Mouse (Mus musculus): ENCODE measurements around the gene Thbs1. TPM values are rescaled to one million over a fixed set of nuclear protein-coding genes. Genes with fewer than 3 reads are reported as not detected.
"Not testable (repeated sequence)": the region's sequence is repeated elsewhere in the genome, so short reads cannot be mapped to it uniquely, and the experiment has no call there.

The Thbs1 gene
- polyA plus RNA-seq, 1 experiment from 2014 or later = 78.6 TPM

DNA sequence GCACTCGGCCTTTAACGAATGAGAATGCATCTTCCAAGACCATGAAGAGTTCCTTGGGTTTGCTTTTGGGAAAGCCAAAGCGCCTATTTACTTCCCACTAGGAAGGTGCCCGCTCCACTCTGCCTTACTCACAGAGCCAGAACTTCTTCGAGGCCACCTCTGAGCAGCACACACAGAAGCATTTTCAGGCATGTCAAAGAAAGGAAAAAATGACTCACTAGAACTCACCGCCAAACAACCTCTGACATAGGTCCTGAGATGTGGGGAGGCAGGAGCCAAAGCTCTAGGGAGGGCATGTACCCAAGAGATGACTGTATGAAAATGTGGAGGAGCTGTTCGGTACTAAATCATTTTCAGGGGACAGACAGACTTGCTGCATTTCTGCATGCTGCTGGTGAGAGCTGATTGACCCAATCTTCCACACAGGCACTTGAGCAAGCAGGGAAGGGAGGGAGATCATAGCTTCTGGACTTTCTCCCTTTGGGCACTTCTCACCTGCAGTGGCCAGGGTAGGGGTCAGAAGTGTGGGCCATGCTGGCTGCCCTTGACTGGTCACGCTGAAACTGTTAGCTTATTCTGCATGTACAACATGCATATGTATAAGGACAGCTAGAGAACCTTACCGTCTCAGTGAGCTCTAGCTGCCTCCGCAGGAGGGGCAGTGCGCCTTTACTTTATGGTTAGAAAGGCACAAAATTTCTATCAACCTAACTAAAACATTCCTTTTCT lies 13.7 kb downstream of the Thbs1 start:
- Histone ChIP-seq H3K4me2 (no peak overlapping the region), H3K9me3 (replicated peaks) (no peaks in the 10 kb centered on the region), H3K27ac (no peak overlapping the region), H3K9ac (no peak overlapping the region), H3K36me3 (peaks cover 7% of the 10 kb centered on the region; the same call in 1 of the 2 replicates), H3K4me1 (no peaks in the 10 kb centered on the region), H3K27me3 (replicated peaks) (no peaks in the 10 kb centered on the region), H3K4me3 (no peak overlapping the region)
- ATAC-seq = no peak
- 67% methylated on average over 11 of the region's 11 CpGs for WGBS (ENCODE audit: insufficient replicate concordance)

- Histone ChIP-seq H3K27ac (no peak overlapping the region), H3K4me2 (no peak overlapping the region), H3K27me3 (replicated peaks) (no peaks in the 10 kb centered on the region), H3K36me3 (peaks cover 3% of the 10 kb centered on the region; the same call in 1 of the 2 replicates), H3K4me3 (no peak overlapping the region), H3K9me3 (replicated peaks) (no peaks in the 10 kb centered on the region), H3K9ac (no peak overlapping the region), H3K4me1 (no peaks in the 10 kb centered on the region)
- ATAC-seq = no peak
- 63% methylated on average over 7 of the region's 7 CpGs for WGBS (ENCODE audit: insufficient replicate concordance)
Measured at GRCm38 (mm10) chr2:118125943-118126470, 14.3 kb downstream of the Thbs1 start.

DNA sequence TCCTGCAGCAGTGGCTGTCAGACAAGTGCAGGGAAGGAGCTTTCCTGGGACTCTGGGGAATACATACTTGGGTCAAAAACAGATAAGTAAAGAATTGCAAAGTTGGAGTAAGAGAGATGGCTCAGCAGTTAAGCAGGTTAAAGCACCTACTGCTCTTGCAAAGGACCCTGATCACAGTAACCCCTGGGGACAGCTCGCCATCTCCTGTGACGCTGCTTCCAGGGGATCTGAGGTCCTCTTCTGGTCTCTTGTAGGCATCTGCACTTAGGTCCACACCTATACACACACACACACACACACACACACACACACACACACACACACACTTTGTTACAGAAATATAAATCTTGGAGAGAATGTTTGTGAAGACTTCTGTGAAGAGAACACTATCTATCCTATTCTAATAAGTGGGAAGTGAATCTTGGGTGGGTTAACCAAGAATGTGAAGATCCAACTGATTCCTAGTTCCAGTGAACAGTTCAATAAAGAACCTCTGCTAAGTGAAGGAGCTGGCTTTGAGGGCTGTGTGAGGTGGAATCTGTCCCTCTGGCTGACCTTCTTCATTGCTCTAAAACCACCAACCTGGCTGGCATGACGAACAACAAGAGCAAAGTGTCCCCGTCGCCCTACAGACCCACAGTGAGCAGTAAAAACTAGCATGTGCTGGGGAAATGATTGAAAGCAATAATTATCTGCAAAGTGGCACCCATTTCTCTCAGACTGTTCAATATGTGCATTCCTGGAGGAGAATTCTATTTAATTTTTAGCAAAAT lies 16.0 kb downstream of the Thbs1 start:
- Histone ChIP-seq H3K27me3 (replicated peaks) (no peaks in the 10 kb centered on the region), H3K4me2 (no peak overlapping the region), H3K36me3 (peaks cover 3% of the 10 kb centered on the region; the same call in 1 of the 2 replicates), H3K9ac (no peak overlapping the region), H3K27ac (no peak overlapping the region), H3K4me3 (no peak overlapping the region), H3K9me3 (replicated peaks) (no peaks in the 10 kb centered on the region), H3K4me1 (no peaks in the 10 kb centered on the region)
- peak; percentile 44; the same call in 1 of the 2 replicates for ATAC-seq
- WGBS (ENCODE audit: insufficient replicate concordance) = 58% methylated on average over 5 of the region's 5 CpGs

GRCm38 (mm10) chr2:118128313-118128712 lies 16.6 kb downstream of the Thbs1 start:
- WGBS (ENCODE audit: insufficient replicate concordance) = 65% methylated on average over 3 of the region's 3 CpGs

DNA sequence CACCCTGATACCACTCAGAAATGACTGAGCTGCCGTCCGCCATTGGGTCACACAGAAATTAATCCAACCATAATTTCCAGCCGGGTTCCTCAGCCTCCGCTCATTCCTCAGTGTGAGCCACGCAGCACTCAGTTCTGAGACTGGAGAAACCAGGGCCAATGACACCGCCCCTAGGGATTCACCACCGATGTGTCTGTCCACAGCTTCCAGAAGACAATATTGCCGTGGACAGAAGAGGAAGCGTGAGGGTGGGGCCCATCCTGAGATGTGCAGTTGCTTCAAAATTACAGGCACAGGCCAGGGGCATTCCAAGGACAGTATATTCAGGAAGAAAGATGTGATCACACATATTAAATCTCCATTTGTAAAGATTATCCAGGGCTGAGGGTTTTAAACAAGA lies 25.4 kb downstream of the Thbs1 start:
- no peaks in the 10 kb centered on the region for H3K4me1 ChIP-seq
- no peak for ATAC-seq
- H3K9me3 ChIP-seq (replicated peaks) = no peaks in the 10 kb centered on the region
- WGBS (ENCODE audit: insufficient replicate concordance) = 73% methylated on average over 9 of the region's 9 CpGs
- H3K27me3 ChIP-seq (replicated peaks) = no peaks in the 10 kb centered on the region
- no peak overlapping the region for H3K4me2 ChIP-seq
- H3K9ac ChIP-seq = no peak overlapping the region
- H3K36me3 ChIP-seq = no peaks in the 10 kb centered on the region
- H3K27ac ChIP-seq = no peak overlapping the region
- H3K4me3 ChIP-seq = no peak overlapping the region

More at GRCm38 (mm10) chr2:118128313-118128712, 16.6 kb downstream of the Thbs1 start:
- Histone ChIP-seq H3K27me3 (replicated peaks) (no peaks in the 10 kb centered on the region), H3K4me1 (no peaks in the 10 kb centered on the region), H3K9ac (no peak overlapping the region), H3K4me2 (no peak overlapping the region), H3K27ac (no peak overlapping the region), H3K4me3 (no peak overlapping the region), H3K9me3 (replicated peaks) (no peaks in the 10 kb centered on the region), H3K36me3 (peaks cover 2% of the 10 kb centered on the region; the same call in 1 of the 2 replicates)
- ATAC-seq = no peak

DNA sequence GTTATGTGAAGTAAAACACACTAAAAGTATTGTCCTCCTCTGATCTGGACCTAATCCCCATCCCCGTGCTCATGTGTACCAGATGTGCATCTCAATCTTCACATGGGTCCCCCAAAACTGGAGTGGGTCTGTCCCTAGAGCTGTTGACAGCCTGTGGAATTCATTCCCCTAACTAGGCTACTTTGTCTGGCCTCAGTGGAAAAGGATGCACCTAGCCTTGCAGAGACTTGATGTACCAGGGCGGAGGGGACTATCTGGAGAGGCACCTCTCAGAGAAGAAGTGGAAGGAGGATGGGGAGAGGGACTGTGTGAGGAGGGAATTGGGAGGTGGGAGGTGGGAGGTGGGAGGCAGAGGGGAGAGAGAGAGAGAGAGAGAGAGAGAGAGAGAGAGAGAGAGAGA lies 26.1 kb downstream of the Thbs1 start:
- ATAC-seq = no peak
- no peaks in the 10 kb centered on the region for H3K36me3 ChIP-seq
- 69% methylated on average over 2 of the region's 2 CpGs for WGBS (ENCODE audit: insufficient replicate concordance)
- no peak overlapping the region for H3K9ac ChIP-seq
- H3K9me3 ChIP-seq (replicated peaks) = no peaks in the 10 kb centered on the region
- H3K27ac ChIP-seq = no peak overlapping the region
- H3K4me3 ChIP-seq = no peak overlapping the region
- H3K4me1 ChIP-seq = no peaks in the 10 kb centered on the region
- H3K4me2 ChIP-seq = no peak overlapping the region
- no peaks in the 10 kb centered on the region for H3K27me3 ChIP-seq (replicated peaks)

GRCm38 (mm10) chr2:118139261-118139660 lies 27.6 kb downstream of the Thbs1 start:
- Histone ChIP-seq H3K9me3 (replicated peaks) (no peaks in the 10 kb centered on the region), H3K4me3 (no peak overlapping the region), H3K4me1 (no peaks in the 10 kb centered on the region), H3K36me3 (no peaks in the 10 kb centered on the region), H3K27ac (no peak overlapping the region), H3K27me3 (replicated peaks) (no peaks in the 10 kb centered on the region), H3K9ac (no peak overlapping the region), H3K4me2 (no peak overlapping the region)
- no peak for ATAC-seq
- WGBS (ENCODE audit: insufficient replicate concordance) = 68% methylated on average over 6 of the region's 6 CpGs

GRCm38 (mm10) chr2:118141651-118142050 lies 30.0 kb downstream of the Thbs1 start:
- H3K4me1 ChIP-seq = no peaks in the 10 kb centered on the region
- no peaks in the 10 kb centered on the region for H3K9me3 ChIP-seq (replicated peaks)
- H3K9ac ChIP-seq = no peak overlapping the region
- no peak overlapping the region for H3K4me3 ChIP-seq
- H3K27ac ChIP-seq = no peak overlapping the region
- WGBS (ENCODE audit: insufficient replicate concordance) = 73% methylated on average over 10 of the region's 10 CpGs
- no peaks in the 10 kb centered on the region for H3K36me3 ChIP-seq
- ATAC-seq = no peak
- no peak overlapping the region for H3K4me2 ChIP-seq
- no peaks in the 10 kb centered on the region for H3K27me3 ChIP-seq (replicated peaks)

DNA sequence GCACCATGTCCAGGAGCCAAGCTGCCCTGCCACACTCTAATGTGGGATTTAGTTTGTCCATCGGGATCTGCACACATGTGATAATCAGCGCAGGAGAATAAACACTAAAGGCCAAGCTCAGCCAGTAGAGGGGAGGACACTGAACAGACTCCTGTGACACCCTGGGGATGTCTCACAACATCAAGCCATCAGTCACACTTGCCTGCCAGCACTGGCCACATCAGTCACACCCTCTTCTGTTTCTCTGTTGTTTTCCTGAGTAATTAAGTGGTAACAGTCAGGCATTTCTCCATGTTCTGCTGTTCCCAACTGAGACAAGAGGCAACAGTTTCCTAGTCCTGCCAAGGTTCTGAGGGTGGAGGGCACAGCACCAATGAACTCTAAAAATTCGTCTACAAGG lies 36.1 kb downstream of the Thbs1 start:
- H3K27ac ChIP-seq; H3K9me3 ChIP-seq (replicated peaks); ATAC-seq; H3K4me2 ChIP-seq; H3K27me3 ChIP-seq (replicated peaks); H3K36me3 ChIP-seq; H3K9ac ChIP-seq; H3K4me1 ChIP-seq; H3K4me3 ChIP-seq: not testable (repeated sequence)
- WGBS (ENCODE audit: insufficient replicate concordance) = 49% methylated on average over 3 of the region's 3 CpGs

- no peak overlapping the region for H3K4me3 ChIP-seq
- no peaks in the 10 kb centered on the region for H3K36me3 ChIP-seq
- no peak overlapping the region for H3K4me2 ChIP-seq
- H3K27me3 ChIP-seq (replicated peaks) = no peaks in the 10 kb centered on the region
- no peaks in the 10 kb centered on the region for H3K4me1 ChIP-seq
- no peak overlapping the region for H3K27ac ChIP-seq
- no peaks in the 10 kb centered on the region for H3K9me3 ChIP-seq (replicated peaks)
- WGBS (ENCODE audit: insufficient replicate concordance) = 44% methylated on average over 4 of the region's 4 CpGs
- no peak for ATAC-seq
- H3K9ac ChIP-seq = no peak overlapping the region
Measured at GRCm38 (mm10) chr2:118148321-118149142, 36.9 kb downstream of the Thbs1 start.

GRCm38 (mm10) chr2:118149855-118150563 lies 38.3 kb downstream of the Thbs1 start:
- no peak for ATAC-seq
- Histone ChIP-seq H3K4me1 (no peaks in the 10 kb centered on the region), H3K27me3 (replicated peaks) (no peaks in the 10 kb centered on the region), H3K27ac (no peak overlapping the region), H3K4me2 (no peak overlapping the region), H3K4me3 (no peak overlapping the region), H3K9ac (no peak overlapping the region), H3K36me3 (no peaks in the 10 kb centered on the region), H3K9me3 (replicated peaks) (no peaks in the 10 kb centered on the region)
- WGBS (ENCODE audit: insufficient replicate concordance) = 78% methylated on average over 12 of the region's 12 CpGs

Data from liver, embryonic 12.5 days (tissue).